20 mouse cellular contexts compared by ENCODE assay signal in genomic region chr8:125246737-125247292, GRCm38 (mm10).
DNase-seq lines count a peak whose midpoint lies in the region; ATAC-seq lines count a peak whose summit lies in the region.
"Had no signal": no experiment of that assay in that cellular context is flagged by ENCODE, and none has a peak within 500 bp of the region (broad histone marks: within the 10 kb centered on the region; RNA-seq: fewer than 3 reads in every experiment).

No protein-coding gene starts in this region.

- DNase-seq in embryonic facial prominence, embryonic 10.5 days (ENCODE audit: low spot score): no peak
- DNase-seq in midbrain, embryonic 10.5 days (ENCODE audit: low spot score): no peak
- DNase-seq in testis, postnatal 14 days (ENCODE audit: low spot score): peak; percentile 52
- no peak for DNase-seq in testis, postnatal 10 days (ENCODE audit: low spot score)
- no peak for DNase-seq in urinary bladder, postnatal 36 days (ENCODE audit: low spot score in 2 of 2)
- DNase-seq: adrenal gland, adult 8-10 months; B cell, adult 2 months; cerebellum, adult 2 months; cerebellum, postnatal 10 days; gastrocnemius, postnatal 10 days; heart, adult 2 months; heart, postnatal 4 days had no signal

- peaks cover 38% of the 10 kb centered on the region for H3K4me1 ChIP-seq in embryonic facial prominence, embryonic 13.5 days
- H3K4me1 ChIP-seq in embryonic facial prominence, embryonic 10.5 days: peaks cover 34% of the 10 kb centered on the region
- H3K4me1 ChIP-seq in midbrain, embryonic 10.5 days: peaks cover 26% of the 10 kb centered on the region
- peaks cover 24% of the 10 kb centered on the region for H3K4me1 ChIP-seq in midbrain, embryonic 13.5 days (replicated peaks)

- H3K27ac ChIP-seq in embryonic facial prominence, embryonic 13.5 days: peak overlapping the region; percentile 53; the same call in 1 of the 2 replicates
- no peak overlapping the region for H3K27ac ChIP-seq in embryonic facial prominence, embryonic 10.5 days (replicated peaks)
- 0 out of 2 replicates have a peak overlapping the region, but pooled peaks have one; percentile 33 for H3K27ac ChIP-seq in midbrain, embryonic 10.5 days (replicated peaks)
- H3K27ac ChIP-seq in midbrain, embryonic 13.5 days: no peak overlapping the region
- H3K27ac ChIP-seq: forebrain, embryonic 15.5 days; heart, adult 2 months; hindbrain, embryonic 12.5 days had no signal

- H3K9me3 ChIP-seq in embryonic facial prominence, embryonic 13.5 days: no peaks in the 10 kb centered on the region
- H3K9me3 ChIP-seq in embryonic facial prominence, embryonic 10.5 days: no peaks in the 10 kb centered on the region
- no peaks in the 10 kb centered on the region for H3K9me3 ChIP-seq in midbrain, embryonic 10.5 days (replicated peaks)
- no peaks in the 10 kb centered on the region for H3K9me3 ChIP-seq in midbrain, embryonic 13.5 days
- H3K9me3 ChIP-seq: forebrain, embryonic 15.5 days; heart, embryonic 12.5 days; hindbrain, embryonic 12.5 days had no signal

- no peak for ATAC-seq in embryonic facial prominence, embryonic 13.5 days (ENCODE audit: insufficient number of reproducible peaks, insufficient read depth, low FRiP score, low TSS enrichment, low read depth)
- ATAC-seq in midbrain, embryonic 13.5 days: no peak
- ATAC-seq: CD4-positive, CD25-positive, alpha-beta regulatory T cell, adult 4 months; forebrain, embryonic 15.5 days; hindbrain, embryonic 16.5 days had no signal

- H3K4me3 ChIP-seq in embryonic facial prominence, embryonic 13.5 days: no peak overlapping the region
- H3K4me3 ChIP-seq in embryonic facial prominence, embryonic 10.5 days: no peak overlapping the region
- no peak overlapping the region for H3K4me3 ChIP-seq in midbrain, embryonic 10.5 days
- H3K4me3 ChIP-seq in midbrain, embryonic 13.5 days (replicated peaks): no peak overlapping the region
- H3K4me3 ChIP-seq: forebrain, embryonic 15.5 days; heart, adult 2 months; heart, embryonic 12.5 days; hindbrain, embryonic 12.5 days had no signal

- no peak overlapping the region for H3K9ac ChIP-seq in embryonic facial prominence, embryonic 13.5 days
- H3K9ac ChIP-seq in midbrain, embryonic 13.5 days (replicated peaks): no peak overlapping the region
- H3K9ac ChIP-seq: forebrain, embryonic 15.5 days; heart, embryonic 12.5 days; hindbrain, embryonic 12.5 days had no signal

- no peaks in the 10 kb centered on the region for H3K36me3 ChIP-seq in embryonic facial prominence, embryonic 13.5 days
- H3K36me3 ChIP-seq in embryonic facial prominence, embryonic 10.5 days (replicated peaks): no peaks in the 10 kb centered on the region
- no peaks in the 10 kb centered on the region for H3K36me3 ChIP-seq in midbrain, embryonic 10.5 days
- no peaks in the 10 kb centered on the region for H3K36me3 ChIP-seq in midbrain, embryonic 13.5 days
- H3K36me3 ChIP-seq: forebrain, embryonic 15.5 days; G1E; heart, embryonic 12.5 days; hindbrain, embryonic 12.5 days had no signal

- peaks cover 11% of the 10 kb centered on the region; the same call in 1 of the 2 replicates for H3K27me3 ChIP-seq in embryonic facial prominence, embryonic 13.5 days
- peaks cover 8% of the 10 kb centered on the region; the same call in 1 of the 2 replicates for H3K27me3 ChIP-seq in embryonic facial prominence, embryonic 10.5 days (replicated peaks; ENCODE audit: low read depth, poor library complexity, severe bottlenecking)
- peaks cover 30% of the 10 kb centered on the region for H3K27me3 ChIP-seq in midbrain, embryonic 10.5 days (ENCODE audit: low read depth, poor library complexity, severe bottlenecking)
- peaks cover 25% of the 10 kb centered on the region for H3K27me3 ChIP-seq in midbrain, embryonic 13.5 days
- H3K27me3 ChIP-seq: forebrain, embryonic 15.5 days; heart, embryonic 12.5 days; hindbrain, embryonic 12.5 days had no signal

- 48% methylated on average over 7 of the region's 7 CpGs for WGBS in embryonic facial prominence, embryonic 13.5 days
- WGBS in embryonic facial prominence, embryonic 10.5 days: 47% methylated on average over 7 of the region's 7 CpGs
- WGBS in midbrain, embryonic 10.5 days: 50% methylated on average over 7 of the region's 7 CpGs
- 49% methylated on average over 7 of the region's 7 CpGs for WGBS in midbrain, embryonic 13.5 days

- no peak overlapping the region for H3K4me2 ChIP-seq in embryonic facial prominence, embryonic 13.5 days
- H3K4me2 ChIP-seq in midbrain, embryonic 13.5 days (replicated peaks): no peak overlapping the region
- H3K4me2 ChIP-seq: forebrain, embryonic 15.5 days; heart, embryonic 12.5 days; hindbrain, embryonic 12.5 days had no signal

Comparison
In these comparisons a context has a peak if more than half of its experiments do, and no peak if none do; other contexts are left out.
1. H3K27ac ChIP-seq: peak in embryonic facial prominence, embryonic 13.5 days (single experiment) and midbrain, embryonic 10.5 days (single experiment); none in embryonic facial prominence, embryonic 10.5 days (single experiment) and midbrain, embryonic 13.5 days (single experiment).